Mouse (Mus musculus): ENCODE data around the gene Tmem81. TPM values are rescaled to one million over a fixed set of nuclear protein-coding genes. Genes with fewer than 3 reads are reported as not detected.
"Not testable (repeated sequence)": the region's sequence is repeated elsewhere in the genome, so short reads cannot be mapped to it uniquely, and the experiment has no call there.

Gene Tmem81
- polyA plus RNA-seq (2012; fragmentation: generic; extraction: Trizol): 1.9 TPM

GRCm38 (mm10) chr1:132506058-132506457 lies at the start of gene Tmem81:
Tmem81 (plus strand) TSS chr1:132506230.
- no peak for TF ChIP-seq USF1 (IDR thresholded peaks at IDR 0.05; ENCODE audit: low read depth)
- no peak for TF ChIP-seq MYOD1 (IDR thresholded peaks at IDR 0.05; ENCODE audit: control insufficient read depth in 1 of 3, insufficient read length in 2 of 3, low read depth in 2 of 3)
- TF ChIP-seq SRF (IDR thresholded peaks at IDR 0.05; ENCODE audit: control insufficient read depth, insufficient read length, low read depth): no peak
- no peak for TF ChIP-seq MAX (IDR thresholded peaks at IDR 0.05; ENCODE audit: low read depth)
- TF ChIP-seq TCF3 (IDR thresholded peaks at IDR 0.05; ENCODE audit: insufficient read length, low read depth): no peak
- TF ChIP-seq POLR2AphosphoS2 (IDR thresholded peaks at IDR 0.05; ENCODE audit: insufficient read length, low read depth): no peak
- no peak for TF ChIP-seq POLR2A (IDR thresholded peaks at IDR 0.05; ENCODE audit: insufficient read length, low read depth)
- no peak for TF ChIP-seq TCF12 (IDR thresholded peaks at IDR 0.05; ENCODE audit: insufficient read depth, poor library complexity, severe bottlenecking)
- no peak for TF ChIP-seq REST (IDR thresholded peaks at IDR 0.05; ENCODE audit: insufficient read depth, insufficient read length)
- TF ChIP-seq MYOG (IDR thresholded peaks at IDR 0.05; ENCODE audit: control insufficient read depth in 1 of 3, insufficient read depth in 1 of 3, insufficient read length in 2 of 3, low read depth in 2 of 3): no peak
- no peak for TF ChIP-seq CEBPB (IDR thresholded peaks at IDR 0.05; ENCODE audit: insufficient read depth, poor library complexity, severe bottlenecking)
- TF ChIP-seq E2F4 (IDR thresholded peaks at IDR 0.05; ENCODE audit: insufficient read depth): no peak
- H3K27me3 ChIP-seq (ENCODE audit: control insufficient read depth, insufficient read depth, insufficient read length): no peaks in the 10 kb centered on the region
- peaks cover 53% of the 10 kb centered on the region for H3K36me3 ChIP-seq (ENCODE audit: control insufficient read depth, insufficient read depth)
- H3K4me3 ChIP-seq: no peak within 1 kb of the TSS
- no peak within 1 kb of the TSS for H3ac ChIP-seq (ENCODE audit: control insufficient read depth, insufficient read length)
- no peaks in the 10 kb centered on the region for H3K79me2 ChIP-seq (ENCODE audit: control insufficient read depth, insufficient read depth)
- no peak within 1 kb of the TSS for H3K4me2 ChIP-seq (ENCODE audit: low read depth)

GRCm38 (mm10) chr1:132464651-132465050 lies 41.4 kb upstream of the Tmem81 start:
- Histone ChIP-seq H3K79me2 (ENCODE audit: control insufficient read depth, insufficient read depth) (no peaks in the 10 kb centered on the region), H3K4me3 (no peak overlapping the region), H3K27me3 (ENCODE audit: control insufficient read depth, insufficient read depth, insufficient read length) (no peaks in the 10 kb centered on the region), H3ac (ENCODE audit: control insufficient read depth, insufficient read length) (no peak overlapping the region), H3K36me3 (ENCODE audit: control insufficient read depth, insufficient read depth) (peaks cover 24% of the 10 kb centered on the region), H3K4me2 (ENCODE audit: low read depth) (no peak overlapping the region)
- TF ChIP-seq SRF (IDR thresholded peaks at IDR 0.05; ENCODE audit: control insufficient read depth, insufficient read length, low read depth) (no peak), TCF12 (IDR thresholded peaks at IDR 0.05; ENCODE audit: insufficient read depth, poor library complexity, severe bottlenecking) (no peak), POLR2AphosphoS2 (IDR thresholded peaks at IDR 0.05; ENCODE audit: insufficient read length, low read depth) (no peak), E2F4 (IDR thresholded peaks at IDR 0.05; ENCODE audit: insufficient read depth) (no peak), CEBPB (IDR thresholded peaks at IDR 0.05; ENCODE audit: insufficient read depth, poor library complexity, severe bottlenecking) (no peak), USF1 (IDR thresholded peaks at IDR 0.05; ENCODE audit: low read depth) (no peak), POLR2A (IDR thresholded peaks at IDR 0.05; ENCODE audit: insufficient read length, low read depth) (no peak), REST (IDR thresholded peaks at IDR 0.05; ENCODE audit: insufficient read depth, insufficient read length) (no peak), MYOD1 (IDR thresholded peaks at IDR 0.05; ENCODE audit: control insufficient read depth in 1 of 3, insufficient read length in 2 of 3, low read depth in 2 of 3) (no peak), MYOG (IDR thresholded peaks at IDR 0.05; ENCODE audit: control insufficient read depth in 1 of 3, insufficient read depth in 1 of 3, insufficient read length in 2 of 3, low read depth in 2 of 3) (no peak), TCF3 (IDR thresholded peaks at IDR 0.05; ENCODE audit: insufficient read length, low read depth) (no peak), MAX (IDR thresholded peaks at IDR 0.05; ENCODE audit: low read depth) (no peak)

GRCm38 (mm10) chr1:132468926-132469325 lies 37.1 kb upstream of the Tmem81 start:
- Histone ChIP-seq H3K36me3 (ENCODE audit: control insufficient read depth, insufficient read depth) (peaks cover 15% of the 10 kb centered on the region), H3K79me2 (ENCODE audit: control insufficient read depth, insufficient read depth) (no peaks in the 10 kb centered on the region), H3K27me3 (ENCODE audit: control insufficient read depth, insufficient read depth, insufficient read length) (no peaks in the 10 kb centered on the region), H3K4me2 (ENCODE audit: low read depth) (no peak overlapping the region), H3K4me3 (no peak overlapping the region), H3ac (ENCODE audit: control insufficient read depth, insufficient read length) (no peak overlapping the region)
- no peak for TF ChIP-seq E2F4 (IDR thresholded peaks at IDR 0.05; ENCODE audit: insufficient read depth)
- no peak for TF ChIP-seq TCF12 (IDR thresholded peaks at IDR 0.05; ENCODE audit: insufficient read depth, poor library complexity, severe bottlenecking)
- no peak for TF ChIP-seq SRF (IDR thresholded peaks at IDR 0.05; ENCODE audit: control insufficient read depth, insufficient read length, low read depth)
- no peak for TF ChIP-seq POLR2A (IDR thresholded peaks at IDR 0.05; ENCODE audit: insufficient read length, low read depth)
- TF ChIP-seq MAX (IDR thresholded peaks at IDR 0.05; ENCODE audit: low read depth): no peak
- TF ChIP-seq MYOG (IDR thresholded peaks at IDR 0.05; ENCODE audit: control insufficient read depth in 1 of 3, insufficient read depth in 1 of 3, insufficient read length in 2 of 3, low read depth in 2 of 3): no peak

GRCm38 (mm10) chr1:132469519-132469918 lies 36.5 kb upstream of the Tmem81 start:
- H3K4me2 ChIP-seq (ENCODE audit: low read depth): no peak overlapping the region
- H3K4me3 ChIP-seq: no peak overlapping the region
- no peaks in the 10 kb centered on the region for H3K79me2 ChIP-seq (ENCODE audit: control insufficient read depth, insufficient read depth)
- H3ac ChIP-seq (ENCODE audit: control insufficient read depth, insufficient read length): no peak overlapping the region
- TF ChIP-seq POLR2AphosphoS2 (IDR thresholded peaks at IDR 0.05; ENCODE audit: insufficient read length, low read depth) (no peak), REST (IDR thresholded peaks at IDR 0.05; ENCODE audit: insufficient read depth, insufficient read length) (no peak), POLR2A (IDR thresholded peaks at IDR 0.05; ENCODE audit: insufficient read length, low read depth) (no peak), MYOD1 (IDR thresholded peaks at IDR 0.05; ENCODE audit: control insufficient read depth in 1 of 3, insufficient read length in 2 of 3, low read depth in 2 of 3) (no peak), CEBPB (IDR thresholded peaks at IDR 0.05; ENCODE audit: insufficient read depth, poor library complexity, severe bottlenecking) (no peak), E2F4 (IDR thresholded peaks at IDR 0.05; ENCODE audit: insufficient read depth) (no peak), MYOG (IDR thresholded peaks at IDR 0.05; ENCODE audit: control insufficient read depth in 1 of 3, insufficient read depth in 1 of 3, insufficient read length in 2 of 3, low read depth in 2 of 3) (no peak), MAX (IDR thresholded peaks at IDR 0.05; ENCODE audit: low read depth) (no peak), USF1 (IDR thresholded peaks at IDR 0.05; ENCODE audit: low read depth) (no peak), TCF12 (IDR thresholded peaks at IDR 0.05; ENCODE audit: insufficient read depth, poor library complexity, severe bottlenecking) (no peak), TCF3 (IDR thresholded peaks at IDR 0.05; ENCODE audit: insufficient read length, low read depth) (no peak), SRF (IDR thresholded peaks at IDR 0.05; ENCODE audit: control insufficient read depth, insufficient read length, low read depth) (no peak)
- no peaks in the 10 kb centered on the region for H3K27me3 ChIP-seq (ENCODE audit: control insufficient read depth, insufficient read depth, insufficient read length)
- H3K36me3 ChIP-seq (ENCODE audit: control insufficient read depth, insufficient read depth): peaks cover 9% of the 10 kb centered on the region

GRCm38 (mm10) chr1:132470031-132470430 lies 36.0 kb upstream of the Tmem81 start:
- not testable (repeated sequence) for H3K4me2 ChIP-seq (ENCODE audit: low read depth); H3K79me2 ChIP-seq (ENCODE audit: control insufficient read depth, insufficient read depth); H3K4me3 ChIP-seq; H3K27me3 ChIP-seq (ENCODE audit: control insufficient read depth, insufficient read depth, insufficient read length); H3ac ChIP-seq (ENCODE audit: control insufficient read depth, insufficient read length); H3K36me3 ChIP-seq (ENCODE audit: control insufficient read depth, insufficient read depth)
